Mouse (Mus musculus) left cerebral cortex, adult 18-20 months (tissue): Measurements from ENCODE around the gene 1300017J02Rik. TPM values are rescaled to one million over a fixed set of nuclear protein-coding genes. Genes with fewer than 3 reads are reported as not detected.
A peak's percentile ranks its signal among the peaks of the same experiment; 100 is the strongest.

Source experiments
- DNase-seq, 2 experiments: peaks; one replicate each; pipeline ENCODE4 v3.0.0; 2021 to 2022; ENCODE audit warnings: low spot score in 2 of 2, mixed read lengths in 1 of 2
- total RNA-seq, 2 experiments: library from RNA; stranded (reverse); gene quantifications; 2 replicates each; pipeline ENCODE4 v1.2.3; 2021

Gene 1300017J02Rik
- total RNA-seq, 2 experiments from 2014 or later: not detected

- no peak for DNase-seq
Observed at GRCm38 (mm10) chr9:103274819-103275218, 30.1 kb downstream of the 1300017J02Rik start.

DNA sequence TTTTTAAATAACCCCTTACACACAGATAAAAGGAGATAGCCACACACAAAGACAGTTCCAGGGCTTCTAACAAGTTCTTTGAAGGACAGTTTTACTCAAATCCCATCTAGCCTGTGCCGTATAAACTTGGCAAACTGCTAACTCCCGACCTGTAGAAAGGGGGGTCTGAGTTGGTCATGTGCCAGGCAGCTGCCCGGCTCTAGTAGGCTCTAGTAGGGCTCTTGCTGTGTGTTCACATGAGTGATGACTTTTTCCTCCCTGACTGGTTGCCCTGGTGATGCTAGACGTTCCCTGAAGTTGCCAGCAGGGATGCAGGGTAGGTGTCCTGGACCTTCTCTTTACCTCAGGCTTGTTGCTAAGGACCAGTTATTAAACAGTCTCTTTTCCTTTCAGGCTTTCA, 33.8 kb downstream of the 1300017J02Rik start:
- no peak for DNase-seq

DNA sequence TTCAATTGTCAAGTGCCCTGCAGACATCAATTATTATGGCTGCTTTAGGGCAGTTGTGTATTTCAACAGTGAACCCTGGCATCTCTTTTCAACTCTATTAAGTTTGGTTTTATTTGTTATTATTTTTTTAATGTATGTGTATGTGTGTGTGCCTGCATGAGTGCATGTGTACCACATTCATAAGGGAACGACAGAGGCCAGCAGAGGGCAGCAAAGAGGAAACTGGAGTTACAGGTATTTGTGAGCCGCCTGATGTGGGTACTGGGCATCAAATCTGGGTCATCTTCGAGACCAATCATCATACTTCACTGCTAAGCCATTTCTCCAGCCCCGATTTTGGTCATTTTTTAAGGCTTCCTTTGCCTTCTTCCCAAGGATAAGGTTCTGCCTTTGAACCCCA, 39.1 kb downstream of the 1300017J02Rik start:
- DNase-seq: no peak

GRCm38 (mm10) chr9:103252906-103253305, 52.0 kb downstream of the 1300017J02Rik start:
- no peak for DNase-seq

GRCm38 (mm10) chr9:103248618-103249017, 56.3 kb downstream of the 1300017J02Rik start:
- no peak for DNase-seq

DNA sequence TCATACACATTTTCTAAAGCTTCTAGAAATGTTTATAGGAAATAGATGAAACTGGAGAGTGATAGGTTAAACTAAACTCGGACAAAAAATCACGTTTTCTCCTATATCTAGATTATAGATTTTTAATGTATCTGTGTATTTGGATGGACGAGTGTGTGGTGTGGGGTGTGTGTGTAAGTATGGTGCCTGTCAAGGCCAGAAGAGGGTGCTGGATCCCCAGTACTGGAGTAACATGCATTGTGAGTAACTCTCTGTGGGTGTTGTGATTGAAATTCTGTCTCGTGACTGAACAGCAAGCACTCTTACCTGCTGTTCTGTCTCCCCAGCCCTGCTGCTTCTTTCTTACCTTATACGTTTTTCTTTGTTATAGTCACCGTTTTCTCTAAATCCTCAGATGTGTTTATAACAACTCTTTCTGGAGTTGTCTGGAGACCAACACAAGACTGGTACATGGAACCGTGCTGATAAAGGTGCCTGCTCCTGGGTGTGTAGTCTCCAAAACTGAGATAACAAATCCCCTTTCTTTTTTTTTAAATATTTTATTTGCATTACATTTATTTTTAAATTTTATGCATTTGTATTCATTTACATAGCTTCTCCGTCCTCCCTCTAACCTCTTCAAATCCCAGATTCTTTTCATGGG, 58.2 kb downstream of the 1300017J02Rik start:
- no peak for DNase-seq

GRCm38 (mm10) chr9:103243640-103244039, 61.2 kb downstream of the 1300017J02Rik start:
- DNase-seq: no peak

DNA sequence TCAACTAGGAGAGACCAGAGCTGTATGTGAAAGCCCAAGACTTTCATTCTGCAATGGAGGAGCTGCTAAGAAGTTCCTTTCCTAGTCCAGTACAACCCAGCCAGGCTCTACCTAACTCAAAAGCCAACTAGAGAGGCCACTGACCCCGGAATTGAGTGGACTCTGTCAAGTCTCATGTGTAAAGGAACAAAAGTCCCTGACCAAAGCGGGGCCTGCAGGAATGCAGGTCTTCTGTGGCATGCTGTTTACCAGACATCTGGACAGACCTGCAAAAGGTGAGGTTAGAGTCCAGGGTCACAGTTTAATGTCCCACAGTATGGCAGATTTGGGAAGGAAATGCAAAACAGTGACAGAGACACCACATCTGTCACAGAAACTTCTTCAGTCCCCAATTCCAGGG, 63.7 kb downstream of the 1300017J02Rik start:
- no peak for DNase-seq

- no peak for DNase-seq
Observed at GRCm38 (mm10) chr9:103239471-103239870, 65.4 kb downstream of the 1300017J02Rik start.

DNA sequence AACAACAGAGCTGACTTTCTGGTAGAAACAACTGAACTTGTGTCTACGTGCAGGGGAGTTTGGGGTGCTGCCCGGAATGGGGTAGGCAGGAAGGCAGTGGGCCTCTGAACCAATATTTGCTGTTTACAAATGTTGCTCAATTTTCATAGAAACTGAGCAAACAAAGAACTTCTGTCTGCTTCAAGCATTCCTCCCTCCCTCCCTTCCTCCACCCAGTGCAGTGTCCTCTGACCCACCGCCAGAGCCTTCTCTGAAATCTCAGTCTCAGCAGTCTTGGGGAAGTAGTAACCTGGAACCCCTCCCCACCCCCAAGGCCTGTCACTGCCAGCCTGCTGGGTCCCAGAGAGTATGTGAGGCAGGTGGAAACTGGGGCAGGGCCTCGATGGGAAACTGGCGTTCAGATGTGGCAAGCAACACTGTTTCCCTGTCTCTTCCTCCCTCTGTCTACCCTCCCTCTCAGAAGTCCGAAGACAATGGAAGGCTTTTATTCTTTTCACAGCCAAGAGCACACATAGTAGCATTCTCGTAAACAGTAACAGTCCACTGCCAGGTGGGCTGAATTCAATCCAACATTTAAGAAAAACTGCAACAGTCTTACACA, 70.2 kb downstream of the 1300017J02Rik start:
- DNase-seq: peak in 1 of 2 experiments; percentile 15

DNA sequence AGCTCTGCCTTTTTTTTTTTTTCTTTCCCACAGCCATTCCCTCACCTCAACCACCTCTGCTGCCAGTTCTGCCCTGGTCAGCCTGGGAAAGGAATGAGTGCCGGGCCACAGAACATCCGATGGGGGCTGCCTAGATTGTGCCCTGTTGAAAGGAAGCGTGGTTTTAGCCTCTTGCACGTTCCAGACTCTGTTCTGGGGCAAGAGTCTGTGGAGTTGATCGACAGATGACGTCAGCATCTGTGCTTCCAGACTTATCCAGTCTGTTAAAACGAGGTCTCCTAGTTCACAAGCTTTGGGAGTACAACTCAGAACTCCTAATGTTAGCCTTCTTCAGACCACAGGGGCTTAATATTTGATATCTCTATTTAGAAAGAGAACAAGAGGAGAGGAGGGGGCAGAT, 70.8 kb downstream of the 1300017J02Rik start:
- no peak for DNase-seq

- no peak for DNase-seq
Observed at GRCm38 (mm10) chr9:103233006-103233395, 71.9 kb downstream of the 1300017J02Rik start.

GRCm38 (mm10) chr9:103232232-103233005, 72.5 kb downstream of the 1300017J02Rik start:
- DNase-seq: no peak

DNA sequence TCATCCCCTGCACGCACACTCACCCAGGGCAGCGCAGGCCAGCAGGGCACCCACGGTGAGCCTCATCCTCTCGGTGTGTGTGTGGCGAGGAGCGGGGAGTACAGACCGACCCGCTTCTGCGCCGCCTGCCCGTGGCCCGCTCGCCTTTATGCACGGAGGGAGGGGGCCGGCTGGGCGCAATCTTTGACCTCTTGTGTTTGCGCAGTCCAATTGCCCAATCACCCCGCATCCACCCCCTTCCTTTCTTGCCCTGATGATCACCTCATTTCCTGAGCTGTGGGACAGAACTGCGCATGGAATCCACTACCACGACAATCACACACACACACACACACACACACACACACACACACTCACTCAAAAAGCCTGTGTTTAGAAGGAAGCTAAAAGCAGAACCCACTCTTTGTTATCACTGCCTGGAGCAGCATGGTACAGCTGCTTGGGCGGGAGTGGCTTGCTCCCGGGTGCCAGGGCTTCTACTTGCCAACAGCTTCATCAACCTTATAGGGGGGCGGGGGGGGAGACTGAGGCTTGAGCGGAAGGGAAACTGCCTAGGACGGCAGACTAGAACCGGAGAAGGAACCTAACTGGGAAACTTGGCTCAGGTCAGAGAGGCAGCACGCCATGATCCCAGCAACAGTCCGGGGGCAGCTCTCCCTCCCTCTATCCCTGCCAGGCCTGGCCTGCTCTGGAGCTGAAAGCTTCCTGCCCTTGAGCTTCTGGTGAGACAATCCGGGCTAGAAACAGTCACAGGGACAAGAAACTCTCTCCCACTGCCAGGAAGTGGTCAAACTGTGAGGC, 74.5 kb downstream of the 1300017J02Rik start, which contains the start of the genes Gm20425 and Trf:
Gene Gm20425, minus strand, starts transcription at position 157 of the 801 bp plus-strand sequence.
Gene Trf, minus strand, starts transcription at position 294 of the 801 bp plus-strand sequence.
- peak; percentile 29 to 42 for DNase-seq

DNA sequence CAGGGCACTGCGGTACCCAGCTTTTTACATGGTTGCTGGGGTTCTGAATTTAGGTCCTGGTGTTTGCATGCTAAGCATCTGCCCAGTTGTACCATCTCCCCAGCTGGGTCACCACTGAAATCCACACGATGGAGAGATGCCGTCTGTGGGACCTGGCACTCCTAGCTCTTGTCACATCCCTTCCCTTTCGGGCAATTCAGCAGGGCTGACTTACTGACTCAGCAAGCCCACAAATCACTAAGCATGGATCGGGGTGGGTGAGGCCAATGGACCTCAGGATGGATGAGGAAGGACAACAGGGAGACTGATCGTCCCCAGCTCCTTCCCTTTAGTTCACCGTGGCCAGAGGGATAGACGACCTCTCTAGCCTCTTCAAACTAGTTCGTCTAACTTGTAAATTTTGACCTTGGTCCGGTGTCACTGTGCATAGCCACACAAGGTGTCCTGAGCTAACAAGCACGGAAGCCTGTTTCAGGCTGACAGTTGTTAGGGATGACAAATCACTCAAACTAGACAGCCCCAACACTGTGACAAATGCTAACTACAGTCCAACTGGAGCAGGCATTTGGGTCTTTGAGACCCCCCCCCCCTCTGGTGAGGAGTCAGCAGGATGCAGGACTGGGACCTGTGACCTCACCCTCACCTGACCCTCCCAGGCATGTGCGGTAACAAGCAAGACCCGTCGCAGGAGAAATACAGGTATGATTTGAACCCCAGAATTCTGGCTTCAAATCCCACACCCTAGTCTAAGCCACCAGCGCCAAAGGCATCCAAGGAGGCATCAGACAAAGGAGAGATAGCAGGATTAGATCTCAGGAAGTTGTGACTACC, 75.6 kb downstream of the 1300017J02Rik start:
- DNase-seq: no peak

DNA sequence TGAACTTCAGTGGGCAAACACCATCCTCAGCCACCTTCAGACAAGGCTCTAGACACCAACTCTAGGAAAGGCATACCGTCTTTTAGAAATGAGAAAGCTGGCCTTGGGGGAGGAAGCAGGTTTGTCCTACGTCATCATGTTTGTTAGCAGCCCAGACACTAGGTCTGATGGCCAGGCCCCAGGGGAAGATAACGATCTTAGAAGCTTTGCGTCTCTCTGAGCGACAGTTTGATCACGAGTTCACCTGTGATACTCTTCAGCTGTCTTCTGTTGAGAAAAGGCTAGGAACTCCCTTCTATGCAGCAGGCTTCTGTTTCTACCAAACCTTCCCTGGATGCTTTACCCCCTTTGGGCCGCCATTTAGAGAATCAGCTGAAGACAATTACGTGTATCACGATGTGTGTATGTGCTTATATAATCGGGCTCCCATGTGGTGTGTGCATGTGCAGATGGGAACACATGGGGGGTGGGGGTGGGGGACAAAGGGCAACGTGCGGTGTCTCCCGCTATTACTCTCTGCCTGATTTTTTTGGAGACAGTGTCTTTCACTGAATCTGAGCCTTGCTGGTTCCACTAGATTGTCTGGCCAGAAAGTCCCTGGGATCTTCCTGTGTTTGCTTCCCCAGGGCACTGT, 76.4 kb downstream of the 1300017J02Rik start:
- DNase-seq: no peak

DNA sequence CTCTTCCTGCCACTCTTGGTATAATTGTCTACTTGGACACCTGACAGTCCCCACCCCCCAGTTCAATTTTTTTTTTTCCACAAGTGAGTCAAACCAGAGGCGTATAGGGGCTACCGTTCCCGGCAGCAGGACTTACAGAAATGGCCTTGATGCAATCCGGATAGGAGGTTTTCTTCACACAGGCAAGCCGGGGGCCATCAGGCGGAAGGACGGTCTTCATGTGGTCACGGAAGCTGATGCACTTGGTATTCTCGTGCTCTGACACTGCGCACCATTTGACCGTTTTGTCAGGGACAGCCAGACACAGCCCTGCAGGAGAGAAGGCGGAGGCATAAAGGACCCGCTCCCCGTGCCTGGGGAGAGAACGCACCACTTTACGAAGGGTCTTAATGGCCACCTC, 77.1 kb downstream of the 1300017J02Rik start:
- DNase-seq: no peak

DNA sequence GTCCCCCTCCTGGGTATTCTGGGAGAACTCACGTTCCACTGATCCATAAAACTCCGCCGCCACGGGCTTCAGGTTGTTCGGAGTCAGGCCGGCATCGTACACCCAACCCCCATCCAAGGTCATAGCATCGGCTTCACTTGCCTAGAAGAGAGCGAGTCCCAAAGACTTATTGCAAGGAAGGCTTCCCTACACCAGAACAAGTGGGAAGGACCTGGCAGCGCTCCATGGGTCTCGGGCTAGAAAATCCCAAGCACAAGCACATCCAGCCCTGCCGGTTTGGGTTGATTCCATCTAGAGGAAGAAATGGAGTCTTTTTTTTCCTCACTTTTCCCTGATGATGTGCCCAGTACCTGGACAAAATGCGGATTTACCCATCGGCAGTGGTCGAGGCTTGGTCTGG, 78.1 kb downstream of the 1300017J02Rik start:
- DNase-seq: no peak

- DNase-seq: no peak
Observed at GRCm38 (mm10) chr9:103225464-103225863, 79.4 kb downstream of the 1300017J02Rik start.

DNA sequence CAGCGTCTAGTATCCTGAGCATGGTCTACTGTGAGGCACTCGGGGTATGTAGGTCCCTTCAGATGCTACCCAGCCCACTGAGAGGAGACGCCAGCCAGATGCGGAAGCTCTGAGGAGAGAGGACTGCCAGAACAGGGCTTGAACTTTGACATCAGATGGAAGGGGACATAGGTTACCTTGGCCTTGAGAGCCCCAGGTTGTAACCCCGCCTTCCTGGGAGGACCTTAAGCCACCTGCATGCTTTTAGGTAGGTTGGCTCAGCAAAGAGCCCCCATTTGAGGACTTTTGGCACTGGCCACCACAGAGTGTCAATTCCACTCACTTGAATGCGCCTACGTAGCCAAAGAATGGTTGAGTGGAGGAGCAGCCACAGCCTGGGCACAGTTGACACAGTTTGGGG, 80.2 kb downstream of the 1300017J02Rik start:
- no peak for DNase-seq
